Mouse (Mus musculus): ENCODE results near the gene Nup107. TPM values are rescaled to one million over a fixed set of nuclear protein-coding genes. Genes with fewer than 3 reads are reported as not detected.

Gene Nup107
- polyA plus RNA-seq, 1 experiment from 2014 or later = 97.7 TPM

DNA sequence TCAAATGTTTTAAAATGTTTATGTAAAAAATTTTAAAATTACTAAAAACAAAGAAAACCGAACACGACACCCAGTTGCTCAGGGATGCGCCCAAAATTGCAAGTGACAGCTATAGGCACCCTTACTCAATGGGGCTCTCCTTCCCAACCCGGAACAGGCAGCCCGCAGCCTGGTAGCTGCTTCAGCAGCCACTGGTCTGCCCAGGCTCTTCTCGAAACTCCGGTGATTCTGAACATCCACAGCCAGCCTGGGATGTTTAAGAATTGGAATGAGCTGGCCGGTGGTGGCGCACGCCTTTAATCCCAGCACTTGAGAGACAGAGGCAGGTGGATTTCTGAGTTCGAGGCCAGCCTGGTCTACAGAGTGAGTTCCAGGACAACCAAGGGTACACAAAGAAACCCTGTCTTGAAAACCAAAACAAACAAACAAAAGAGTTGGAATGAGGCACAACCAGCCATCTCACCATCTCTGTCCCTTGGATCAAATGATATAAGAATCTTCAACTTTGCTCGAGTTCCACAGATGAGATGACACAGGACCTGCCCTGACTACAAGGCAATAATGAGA, 61.8 kb downstream of the Nup107 start:
- Histone ChIP-seq H3K36me3 (peaks cover 5% of the 10 kb centered on the region; the same call in 1 of the 2 replicates), H3K27me3 (no peaks in the 10 kb centered on the region), H3K9me3 (no peaks in the 10 kb centered on the region), H3K9ac (replicated peaks) (no peak overlapping the region), H3K4me3 (replicated peaks) (no peak overlapping the region), H3K4me2 (no peak overlapping the region), H3K4me1 (replicated peaks) (no peaks in the 10 kb centered on the region), H3K27ac (no peak overlapping the region)
- no peak for ATAC-seq (ENCODE audit: insufficient number of reproducible peaks, insufficient read depth, low FRiP score, low TSS enrichment, low read depth)
- 93% methylated on average over 12 of the region's 12 CpGs for WGBS

GRCm38 (mm10) chr10:117730140-117730539, 62.4 kb downstream of the Nup107 start:
- H3K4me1 ChIP-seq (replicated peaks) = no peaks in the 10 kb centered on the region
- peaks cover 1% of the 10 kb centered on the region; the same call in 1 of the 2 replicates for H3K36me3 ChIP-seq
- 95% methylated on average over 7 of the region's 7 CpGs for WGBS
- no peak for ATAC-seq (ENCODE audit: insufficient number of reproducible peaks, insufficient read depth, low FRiP score, low TSS enrichment, low read depth)
- H3K9ac ChIP-seq (replicated peaks) = no peak overlapping the region
- no peak overlapping the region for H3K27ac ChIP-seq
- H3K4me3 ChIP-seq (replicated peaks) = no peak overlapping the region
- no peaks in the 10 kb centered on the region for H3K27me3 ChIP-seq
- H3K4me2 ChIP-seq = no peak overlapping the region
- no peaks in the 10 kb centered on the region for H3K9me3 ChIP-seq

GRCm38 (mm10) chr10:117729139-117729814, 63.2 kb downstream of the Nup107 start:
- Histone ChIP-seq H3K4me2 (no peak overlapping the region), H3K36me3 (no peaks in the 10 kb centered on the region), H3K4me1 (replicated peaks) (no peaks in the 10 kb centered on the region), H3K9me3 (no peaks in the 10 kb centered on the region), H3K4me3 (replicated peaks) (no peak overlapping the region), H3K27me3 (no peaks in the 10 kb centered on the region), H3K9ac (replicated peaks) (no peak overlapping the region), H3K27ac (no peak overlapping the region)
- 73% methylated on average over 11 of the region's 11 CpGs for WGBS
- no peak for ATAC-seq (ENCODE audit: insufficient number of reproducible peaks, insufficient read depth, low FRiP score, low TSS enrichment, low read depth)

DNA sequence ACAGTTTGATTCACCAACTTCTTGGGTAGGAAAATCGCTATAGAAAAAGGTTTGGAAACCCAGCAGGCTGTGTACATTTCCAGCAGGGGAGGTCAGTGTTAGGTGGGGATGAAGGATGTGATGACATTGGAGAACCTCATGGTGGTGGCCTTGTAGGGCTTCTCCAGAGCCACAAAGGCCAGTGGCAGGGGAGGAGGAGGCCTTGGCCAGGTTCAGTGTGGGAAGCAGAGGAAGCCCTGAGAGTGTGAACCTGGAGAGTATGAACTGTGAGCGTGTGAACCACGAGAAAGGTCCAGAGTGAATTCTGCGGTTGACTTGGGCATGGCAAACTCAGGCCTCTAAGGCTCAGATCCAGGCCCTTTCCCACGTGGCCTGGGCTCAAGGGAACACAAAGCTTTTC, 63.9 kb downstream of the Nup107 start:
- no peaks in the 10 kb centered on the region for H3K4me1 ChIP-seq (replicated peaks)
- H3K27ac ChIP-seq = no peak overlapping the region
- H3K27me3 ChIP-seq = no peaks in the 10 kb centered on the region
- H3K4me2 ChIP-seq = no peak overlapping the region
- no peak for ATAC-seq (ENCODE audit: insufficient number of reproducible peaks, insufficient read depth, low FRiP score, low TSS enrichment, low read depth)
- WGBS = 91% methylated on average over 5 of the region's 5 CpGs
- H3K36me3 ChIP-seq = no peaks in the 10 kb centered on the region
- no peak overlapping the region for H3K9ac ChIP-seq (replicated peaks)
- H3K9me3 ChIP-seq = no peaks in the 10 kb centered on the region
- H3K4me3 ChIP-seq (replicated peaks) = no peak overlapping the region

- Histone ChIP-seq H3K27ac (no peak overlapping the region), H3K9me3 (no peaks in the 10 kb centered on the region), H3K4me1 (replicated peaks) (no peaks in the 10 kb centered on the region), H3K36me3 (no peaks in the 10 kb centered on the region), H3K4me3 (replicated peaks) (no peak overlapping the region), H3K9ac (replicated peaks) (no peak overlapping the region), H3K27me3 (no peaks in the 10 kb centered on the region), H3K4me2 (no peak overlapping the region)
- ATAC-seq (ENCODE audit: insufficient number of reproducible peaks, insufficient read depth, low FRiP score, low TSS enrichment, low read depth) = no peak
- WGBS = 79% methylated on average over 9 of the region's 9 CpGs
Observed at GRCm38 (mm10) chr10:117727518-117728110, 64.9 kb downstream of the Nup107 start.

DNA sequence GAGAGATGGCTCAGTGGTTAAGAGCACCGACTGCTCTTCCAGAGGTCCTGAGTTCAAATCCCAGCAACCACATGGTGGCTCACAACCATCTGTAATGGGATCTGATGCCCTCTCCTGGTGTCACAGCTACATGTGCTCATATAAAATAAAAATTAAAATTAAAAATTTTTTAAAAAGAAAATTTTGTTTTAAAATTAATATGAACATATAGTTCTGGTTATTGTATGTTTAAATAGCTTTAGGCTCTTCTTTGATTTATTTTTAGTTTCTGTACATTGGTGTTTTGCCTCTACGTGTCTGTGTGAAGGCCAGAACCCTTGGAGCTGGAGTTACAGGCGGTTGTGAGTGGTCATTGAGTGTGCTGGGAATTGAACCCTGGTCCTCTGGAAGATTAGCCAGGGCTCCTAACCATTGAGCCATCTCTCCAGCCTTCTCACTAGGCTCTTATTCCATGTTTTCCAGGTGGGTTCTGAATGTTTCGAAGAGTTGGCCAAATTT, 65.6 kb downstream of the Nup107 start:
- H3K36me3 ChIP-seq = no peaks in the 10 kb centered on the region
- 94% methylated on average over 4 of the region's 4 CpGs for WGBS
- no peak for ATAC-seq (ENCODE audit: insufficient number of reproducible peaks, insufficient read depth, low FRiP score, low TSS enrichment, low read depth)
- H3K4me2 ChIP-seq = no peak overlapping the region
- no peaks in the 10 kb centered on the region for H3K9me3 ChIP-seq
- no peaks in the 10 kb centered on the region for H3K4me1 ChIP-seq (replicated peaks)
- H3K27me3 ChIP-seq = no peaks in the 10 kb centered on the region
- no peak overlapping the region for H3K4me3 ChIP-seq (replicated peaks)
- H3K27ac ChIP-seq = no peak overlapping the region
- no peak overlapping the region for H3K9ac ChIP-seq (replicated peaks)

- 93% methylated on average over 4 of the region's 4 CpGs for WGBS
- H3K4me3 ChIP-seq (replicated peaks) = no peak overlapping the region
- no peaks in the 10 kb centered on the region for H3K27me3 ChIP-seq
- H3K9ac ChIP-seq (replicated peaks) = no peak overlapping the region
- no peak overlapping the region for H3K27ac ChIP-seq
- no peaks in the 10 kb centered on the region for H3K4me1 ChIP-seq (replicated peaks)
- H3K9me3 ChIP-seq = no peaks in the 10 kb centered on the region
- no peak overlapping the region for H3K4me2 ChIP-seq
- H3K36me3 ChIP-seq = no peaks in the 10 kb centered on the region
- no peak for ATAC-seq (ENCODE audit: insufficient number of reproducible peaks, insufficient read depth, low FRiP score, low TSS enrichment, low read depth)
Observed at GRCm38 (mm10) chr10:117726350-117726749, 66.2 kb downstream of the Nup107 start.

- no peak overlapping the region for H3K9ac ChIP-seq (replicated peaks)
- ATAC-seq (ENCODE audit: insufficient number of reproducible peaks, insufficient read depth, low FRiP score, low TSS enrichment, low read depth) = no peak
- no peaks in the 10 kb centered on the region for H3K36me3 ChIP-seq
- no peak overlapping the region for H3K4me2 ChIP-seq
- H3K27ac ChIP-seq = no peak overlapping the region
- WGBS = 76% methylated on average over 7 of the region's 7 CpGs
- H3K9me3 ChIP-seq = no peaks in the 10 kb centered on the region
- no peak overlapping the region for H3K4me3 ChIP-seq (replicated peaks)
- H3K4me1 ChIP-seq (replicated peaks) = no peaks in the 10 kb centered on the region
- no peaks in the 10 kb centered on the region for H3K27me3 ChIP-seq
Observed at GRCm38 (mm10) chr10:117725671-117726070, 66.8 kb downstream of the Nup107 start.

- Histone ChIP-seq H3K27ac (no peak overlapping the region; the same call in 1 of the 2 replicates), H3K4me1 (replicated peaks) (no peaks in the 10 kb centered on the region), H3K27me3 (no peaks in the 10 kb centered on the region), H3K4me3 (replicated peaks) (no peak overlapping the region), H3K36me3 (no peaks in the 10 kb centered on the region), H3K9ac (replicated peaks) (no peak overlapping the region), H3K4me2 (no peak overlapping the region), H3K9me3 (no peaks in the 10 kb centered on the region)
- ATAC-seq (ENCODE audit: insufficient number of reproducible peaks, insufficient read depth, low FRiP score, low TSS enrichment, low read depth) = no peak
- 85% methylated on average over 3 of the region's 3 CpGs for whole genome bisulfite sequencing
Observed at GRCm38 (mm10) chr10:117724804-117725361, 67.6 kb downstream of the Nup107 start.

DNA sequence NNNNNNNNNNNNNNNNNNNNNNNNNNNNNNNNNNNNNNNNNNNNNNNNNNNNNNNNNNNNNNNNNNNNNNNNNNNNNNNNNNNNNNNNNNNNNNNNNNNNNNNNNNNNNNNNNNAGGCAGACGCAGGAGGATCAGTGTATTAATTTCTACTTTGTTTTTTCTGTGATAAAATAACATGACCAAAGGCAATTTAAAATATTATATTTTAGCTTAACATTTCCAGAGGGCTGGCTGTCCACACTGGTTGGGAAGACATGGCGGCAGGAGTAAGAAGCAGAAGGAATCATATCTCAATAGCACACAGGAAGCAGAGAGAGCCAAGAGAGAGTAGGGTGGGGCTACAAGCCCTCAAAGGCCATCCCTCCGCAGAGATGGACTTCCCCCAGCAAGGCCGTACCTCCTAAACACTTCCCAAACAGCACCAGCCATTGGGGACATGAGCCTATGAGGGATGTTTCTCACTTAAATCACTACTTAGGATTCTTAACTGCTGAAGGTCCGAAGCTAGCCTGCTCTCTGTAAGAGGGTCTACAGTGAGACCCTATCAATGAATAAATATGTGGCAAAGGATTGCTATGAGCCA, 68.3 kb downstream of the Nup107 start:
- Histone ChIP-seq H3K4me2 (no peak overlapping the region), H3K4me3 (replicated peaks) (no peak overlapping the region), H3K27me3 (no peaks in the 10 kb centered on the region), H3K4me1 (replicated peaks) (no peaks in the 10 kb centered on the region), H3K27ac (no peak overlapping the region), H3K9ac (replicated peaks) (no peak overlapping the region), H3K36me3 (no peaks in the 10 kb centered on the region), H3K9me3 (no peaks in the 10 kb centered on the region)
- ATAC-seq (ENCODE audit: insufficient number of reproducible peaks, insufficient read depth, low FRiP score, low TSS enrichment, low read depth) = no peak
- WGBS = 77% methylated on average over 5 of the region's 5 CpGs
